Mouse (Mus musculus): ENCODE measurements around the gene Slc1a7.

Gene Slc1a7

DNA sequence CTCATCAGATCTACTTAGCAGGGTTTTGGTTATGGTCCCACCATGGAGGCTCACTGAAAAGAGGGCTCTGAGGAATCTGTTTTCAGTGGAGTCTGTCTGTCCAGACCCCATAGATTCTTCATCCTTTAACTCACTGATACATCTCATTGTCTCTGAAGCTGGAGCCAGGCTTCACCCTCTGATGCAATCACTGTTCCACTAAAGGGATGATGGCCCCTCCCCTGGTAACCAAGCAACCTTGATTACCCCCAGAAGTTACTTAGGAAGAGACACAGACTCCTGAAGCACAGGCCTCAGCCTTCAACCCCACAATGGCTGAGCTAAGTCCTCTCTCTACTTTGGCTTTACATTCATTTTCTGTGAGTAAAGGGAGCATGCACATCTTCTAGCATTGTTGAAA lies 1.6 kb downstream of the Slc1a7 start:
- DNase-seq (ENCODE audit: low spot score in 2 of 2) = no peak

DNA sequence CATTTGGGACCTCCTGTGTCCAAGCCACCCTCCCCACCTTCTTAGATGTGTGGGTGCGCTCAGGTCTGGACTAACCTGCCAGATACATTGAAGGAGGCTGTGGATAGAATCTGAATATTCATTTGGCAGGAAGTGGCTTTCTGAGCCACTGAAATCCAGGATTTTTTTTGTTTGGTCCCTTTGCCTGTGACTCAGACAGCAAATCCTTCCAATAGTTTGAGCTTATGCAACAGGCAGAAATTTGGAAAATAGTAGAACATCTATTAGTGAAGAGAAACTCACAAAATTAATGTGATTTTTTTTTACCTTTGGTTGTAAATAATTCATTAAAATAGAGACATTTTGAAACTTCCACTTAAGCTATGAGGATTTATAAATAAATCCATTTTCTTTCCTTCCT lies 3.0 kb downstream of the Slc1a7 start:
- no peak for DNase-seq (ENCODE audit: low spot score in 2 of 2)

DNA sequence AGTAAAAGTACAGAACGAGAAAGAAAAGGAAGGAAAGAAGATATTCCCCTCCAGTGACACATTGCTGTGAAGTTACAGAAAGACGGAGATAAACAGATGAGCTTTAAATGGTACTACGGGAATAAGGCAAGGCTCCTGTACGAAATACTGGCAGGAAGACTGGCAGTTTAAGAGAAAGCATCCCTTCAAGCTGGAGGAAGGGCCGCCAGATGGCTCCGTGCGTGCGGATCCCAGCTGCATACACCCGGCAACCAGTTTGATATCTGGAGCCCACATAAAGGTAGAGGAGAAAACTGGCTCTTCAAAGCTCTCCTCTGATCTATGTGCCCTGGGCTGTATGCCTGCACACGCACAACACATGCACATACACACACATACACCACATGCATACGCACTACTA lies 6.4 kb downstream of the Slc1a7 start:
- peak in 1 of 2 experiments; percentile 24 for DNase-seq (ENCODE audit: low spot score in 2 of 2)

DNA sequence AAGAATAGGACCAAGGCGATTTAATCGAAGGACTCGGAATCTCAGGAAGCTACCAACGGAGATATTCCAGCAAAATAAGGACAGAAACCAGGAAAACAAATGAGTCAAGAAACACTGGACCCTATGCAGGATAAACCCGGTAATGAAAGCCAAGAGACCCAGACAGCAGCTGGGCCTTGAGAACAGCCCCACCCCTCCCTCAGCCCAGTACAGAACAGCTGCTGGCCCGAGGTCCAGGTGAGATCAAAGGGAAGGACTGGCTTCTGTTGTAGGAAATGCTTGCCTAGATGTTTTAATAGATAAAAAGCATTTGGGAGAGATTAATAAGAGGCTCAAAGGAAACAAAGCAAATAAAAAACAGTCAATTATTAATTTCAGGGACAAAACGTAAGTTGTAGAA lies 6.9 kb downstream of the Slc1a7 start:
- DNase-seq (ENCODE audit: low spot score in 2 of 2) = no peak

DNA sequence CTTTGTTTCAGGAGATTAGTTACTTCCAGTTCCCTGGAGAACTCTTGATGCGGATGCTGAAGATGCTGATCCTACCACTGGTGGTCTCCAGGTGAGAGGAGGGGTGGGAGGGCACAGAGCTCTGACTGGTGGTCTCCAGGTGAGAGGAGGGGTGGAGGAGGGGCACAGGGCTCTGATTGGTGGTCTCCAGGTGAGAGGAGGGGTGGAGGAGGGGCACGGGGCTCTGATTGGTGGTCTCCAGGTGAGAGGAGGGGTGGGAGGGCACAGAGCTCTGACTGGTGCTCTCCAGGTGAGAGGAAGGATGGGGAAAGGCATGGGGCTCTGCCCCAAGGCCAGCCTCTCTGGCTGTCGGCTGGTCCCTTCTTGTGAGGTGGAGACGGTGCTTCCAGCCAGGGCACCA lies 9.5 kb downstream of the Slc1a7 start:
- no peak for DNase-seq (ENCODE audit: low spot score in 2 of 2)

DNA sequence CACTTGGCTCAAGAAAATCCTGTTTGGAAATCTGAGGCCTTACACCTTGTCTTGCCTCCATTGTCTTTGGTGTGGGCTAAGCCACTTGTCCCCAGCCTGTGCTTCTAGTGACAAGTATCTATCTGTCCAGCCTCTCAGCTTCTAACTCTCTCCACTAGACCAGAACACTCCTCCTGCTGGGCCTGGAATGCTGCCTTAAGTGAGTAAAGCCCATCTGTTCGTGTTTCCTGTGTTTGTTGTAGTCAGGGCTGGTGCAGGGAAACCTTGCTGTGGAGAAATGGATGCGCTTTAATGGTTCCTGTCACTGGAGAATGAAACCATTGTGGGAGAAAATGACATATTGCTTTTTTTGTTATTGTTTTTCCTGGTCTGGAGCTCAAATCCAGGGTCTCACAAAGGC lies 11.4 kb downstream of the Slc1a7 start:
- peak; percentile 42 to 46 for DNase-seq (ENCODE audit: low spot score in 2 of 2)

DNA sequence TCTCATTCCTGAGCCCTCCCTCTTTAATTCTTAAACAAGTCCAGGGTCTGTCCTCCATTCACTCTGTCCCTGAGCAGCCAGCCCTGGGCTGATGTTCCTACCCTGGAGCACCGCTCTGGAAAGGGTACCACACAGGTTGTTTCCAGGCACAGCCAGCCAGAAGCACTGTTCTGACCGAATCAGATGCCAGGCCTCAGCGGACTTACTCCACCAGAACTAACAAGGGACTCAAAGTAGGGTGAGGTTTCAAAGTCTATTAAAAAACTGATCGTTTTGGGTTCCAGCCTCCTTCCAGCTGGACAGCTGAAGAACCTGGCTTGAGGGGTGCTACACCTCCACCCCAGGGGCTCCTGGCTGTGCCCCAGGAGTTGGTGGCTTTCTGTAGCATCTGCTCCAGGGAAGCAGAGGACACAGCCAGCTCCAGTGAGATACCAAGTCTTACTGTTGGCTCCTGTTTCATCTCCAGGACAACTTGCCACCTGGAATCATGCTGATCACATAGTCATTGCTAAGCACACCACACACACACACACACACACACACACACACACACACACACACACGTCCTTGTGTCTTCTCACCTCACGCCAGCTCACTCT lies 12.0 kb downstream of the Slc1a7 start:
- no peak for DNase-seq (ENCODE audit: low spot score in 2 of 2)

DNA sequence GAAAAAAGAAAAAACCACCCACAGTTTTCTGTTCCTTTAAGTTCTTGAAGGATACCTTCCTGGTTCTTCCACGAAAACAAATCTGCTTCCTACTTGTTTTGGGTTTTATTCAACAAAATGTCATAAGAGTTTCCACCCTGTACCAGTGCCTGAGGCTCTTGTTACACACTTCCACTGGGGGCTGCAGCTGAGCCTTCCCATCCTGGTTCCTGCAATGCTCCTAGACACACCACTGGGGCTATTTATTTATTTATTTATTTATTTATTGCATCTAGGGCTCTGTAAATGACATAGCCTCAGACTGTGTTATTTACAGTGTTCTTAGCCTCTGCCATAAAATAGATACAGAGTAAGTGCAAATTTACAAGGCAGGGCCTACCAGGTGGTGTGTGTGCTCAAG lies 15.6 kb downstream of the Slc1a7 start:
- DNase-seq (ENCODE audit: low spot score in 2 of 2) = no peak

DNA sequence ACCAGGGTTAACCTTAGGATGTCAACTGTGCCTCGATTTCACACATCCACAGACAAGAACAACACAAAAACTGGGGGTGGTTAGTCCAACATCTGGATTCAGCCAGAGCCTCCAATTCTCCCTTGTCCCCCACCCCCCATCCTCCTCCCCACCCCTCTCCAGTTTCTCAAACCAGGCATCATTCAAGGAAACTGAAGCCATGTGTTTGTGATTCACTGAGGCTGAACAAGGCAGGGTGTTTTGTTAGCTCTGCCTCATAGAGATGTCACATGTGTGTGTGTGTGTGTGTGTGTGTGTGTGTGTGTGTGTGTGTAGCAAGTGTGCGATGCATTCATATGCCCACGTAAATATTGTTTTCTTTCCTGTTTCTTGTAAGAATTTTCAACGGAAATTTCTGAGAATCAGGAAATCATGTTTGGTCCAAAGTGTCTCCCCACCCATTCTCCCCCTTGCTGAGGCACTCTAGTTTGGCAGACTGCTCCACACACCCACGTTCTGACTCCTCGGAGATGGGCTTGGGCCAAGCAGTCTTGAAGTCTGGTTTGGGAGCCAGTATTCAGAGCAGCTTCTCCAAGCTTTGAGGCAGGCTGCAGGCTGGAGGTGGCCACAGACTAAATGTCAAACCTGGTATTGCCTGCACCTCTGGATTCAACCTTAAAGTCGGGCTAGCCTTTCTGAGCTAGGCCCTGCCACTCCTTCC lies 16.3 kb downstream of the Slc1a7 start:
- DNase-seq (ENCODE audit: low spot score in 2 of 2) = peak; percentile 82 to 87

DNA sequence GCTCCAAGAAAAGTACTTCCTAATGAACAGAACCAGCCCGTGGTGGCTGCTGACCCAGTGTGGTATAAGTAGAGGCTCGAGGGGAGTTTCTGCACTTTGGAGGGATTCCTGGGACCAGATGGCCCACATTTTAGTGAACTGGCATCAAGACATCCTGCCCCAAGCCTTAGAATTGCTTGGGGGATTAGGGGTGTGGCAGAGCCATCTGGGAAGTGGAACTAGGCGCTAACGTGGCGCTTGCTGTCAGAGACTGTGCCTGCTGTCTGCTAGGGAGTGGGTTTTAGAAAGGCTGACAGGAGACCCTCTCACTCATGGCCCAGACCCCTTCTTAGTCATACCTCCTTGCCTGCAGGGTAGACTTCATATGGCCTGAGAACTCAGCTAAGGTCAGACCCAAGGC lies 17.7 kb downstream of the Slc1a7 start:
- DNase-seq (ENCODE audit: low spot score in 2 of 2) = no peak

DNA sequence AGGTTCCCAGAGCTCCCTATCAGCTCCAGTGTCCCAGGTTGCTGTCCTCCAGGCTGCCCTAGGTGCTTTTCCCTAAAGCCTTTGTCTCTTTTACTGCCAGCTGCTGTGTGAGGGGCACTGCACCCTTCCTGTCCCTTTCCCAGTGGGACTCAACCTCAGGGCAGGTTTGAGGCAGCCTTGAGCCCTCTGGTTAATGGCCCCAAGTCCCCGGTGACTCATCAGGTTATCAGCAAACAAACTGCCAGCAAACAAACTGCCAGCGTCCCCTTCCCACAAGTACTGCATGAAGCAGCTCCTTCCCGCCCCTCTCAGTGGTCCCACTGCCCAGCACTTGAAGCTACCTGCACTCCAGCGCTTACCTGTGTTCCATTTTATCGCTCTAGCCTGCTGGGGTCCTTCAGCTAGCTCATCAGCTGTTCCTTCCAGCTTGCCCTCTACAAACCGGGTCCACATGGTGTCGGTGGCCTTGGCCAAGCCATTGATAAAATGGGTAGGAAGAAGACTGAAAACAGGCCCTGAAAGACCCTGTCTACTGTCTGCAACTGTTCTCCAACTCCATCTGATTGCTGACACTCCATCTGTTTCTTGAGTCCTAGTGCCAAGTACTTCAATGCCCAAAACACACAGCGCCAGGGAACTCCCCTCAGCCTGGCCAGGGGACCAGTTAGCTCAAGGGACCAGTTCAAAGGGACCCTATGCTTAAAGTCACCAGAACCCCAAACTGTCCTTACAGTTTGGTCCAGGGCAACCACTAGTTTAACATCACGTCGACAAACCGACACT lies 18.4 kb downstream of the Slc1a7 start:
- no peak for DNase-seq (ENCODE audit: low spot score in 2 of 2)

DNA sequence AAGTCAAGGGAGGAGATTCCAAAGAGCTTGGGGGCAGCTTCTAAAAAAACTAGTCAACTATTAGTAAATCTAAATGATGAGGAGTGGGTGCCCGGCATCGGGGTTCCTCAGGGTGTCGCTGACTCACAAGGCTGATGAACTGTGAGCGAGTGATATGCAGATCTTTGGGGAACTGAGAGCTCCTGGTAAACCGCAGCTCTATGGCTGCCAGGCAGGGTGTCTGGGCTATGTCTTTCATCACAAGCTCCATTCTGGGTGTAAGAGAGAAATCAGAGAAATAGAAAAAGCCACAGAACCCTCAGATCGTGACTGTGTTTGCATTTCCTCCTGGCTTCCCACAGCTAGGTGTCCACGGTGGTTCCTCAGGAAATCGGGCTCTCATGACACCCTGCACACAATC lies 20.8 kb downstream of the Slc1a7 start:
- no peak for DNase-seq (ENCODE audit: low spot score in 2 of 2)

DNA sequence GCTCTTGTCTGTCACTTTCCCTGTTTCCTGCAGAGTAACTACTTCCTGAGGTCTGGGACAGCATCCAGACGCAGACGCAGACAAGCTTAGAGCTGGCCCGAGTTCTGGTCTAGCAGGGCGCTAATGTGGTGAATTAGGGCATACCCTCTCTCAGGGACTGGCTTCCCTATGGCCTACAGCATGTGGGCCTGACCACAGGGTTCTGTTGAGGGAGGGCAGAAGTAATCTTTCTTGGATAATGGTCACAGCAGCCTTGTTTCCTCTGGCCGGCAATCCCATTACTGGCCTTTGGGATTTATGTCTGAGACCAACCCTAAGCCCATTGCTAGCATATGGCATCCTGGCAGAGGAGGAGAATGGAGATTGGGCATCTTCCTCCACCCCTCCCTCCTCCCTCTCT lies 22.7 kb downstream of the Slc1a7 start:
- DNase-seq (ENCODE audit: low spot score in 2 of 2) = no peak

DNA sequence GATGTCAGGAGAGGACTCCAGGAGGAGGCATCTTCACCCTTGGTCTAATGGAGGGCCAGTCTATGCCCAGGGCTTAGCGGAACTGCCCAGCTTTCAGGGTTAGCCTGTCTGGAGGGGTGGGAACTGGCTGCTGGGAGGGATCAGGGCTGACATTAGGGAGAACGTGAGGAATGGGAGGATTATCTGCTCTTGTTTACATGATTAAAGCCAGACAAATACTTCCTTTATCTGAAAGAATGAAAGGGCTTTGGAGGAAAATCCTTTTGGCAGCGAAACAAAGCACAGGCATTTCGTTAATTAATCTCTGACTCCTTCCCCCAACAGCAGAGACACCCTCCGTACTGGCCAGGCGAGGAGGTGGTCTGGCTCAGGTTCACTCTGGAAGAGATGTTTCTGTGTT lies 23.7 kb downstream of the Slc1a7 start:
- no peak for DNase-seq (ENCODE audit: low spot score in 2 of 2)

DNA sequence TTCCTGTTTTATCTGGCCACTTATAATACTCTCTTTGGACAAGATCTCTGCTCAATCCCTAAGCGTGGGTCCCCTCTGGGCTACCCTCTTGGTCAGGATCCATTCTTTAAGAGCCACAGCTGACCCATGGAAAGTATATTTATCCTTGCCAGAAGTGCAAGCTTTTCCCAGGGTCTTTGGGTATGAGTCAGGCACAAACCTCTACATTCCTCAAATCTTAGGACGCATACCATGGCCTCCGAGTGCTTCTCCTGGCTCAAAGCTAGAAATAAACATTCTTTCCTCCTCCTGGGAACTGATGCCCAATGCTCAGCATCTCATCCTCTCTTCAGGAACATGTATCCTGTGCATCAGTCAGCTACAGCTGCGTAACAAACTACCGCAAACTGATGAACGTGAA lies 26.9 kb downstream of the Slc1a7 start:
- no peak for DNase-seq (ENCODE audit: low spot score in 2 of 2)

DNA sequence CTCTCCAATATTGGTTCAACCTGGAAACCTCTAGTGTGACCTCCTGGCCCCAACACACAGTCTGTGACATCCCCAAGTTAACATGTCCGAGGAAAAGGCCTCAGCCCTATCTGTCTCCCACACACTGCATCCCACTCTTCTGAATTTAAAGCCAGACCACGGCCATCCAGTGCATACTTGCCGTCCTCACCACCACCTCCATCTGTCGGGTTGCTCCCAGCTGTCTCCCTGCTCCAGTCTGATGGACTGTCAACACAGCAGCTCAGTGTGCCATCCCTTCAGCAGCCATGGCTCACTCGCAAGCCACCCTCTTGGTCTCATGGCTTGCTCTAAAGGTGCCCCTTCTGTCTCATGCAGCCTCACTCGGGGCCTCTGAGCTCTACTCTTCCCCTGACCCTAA lies 27.6 kb downstream of the Slc1a7 start:
- no peak for DNase-seq (ENCODE audit: low spot score in 2 of 2)

DNA sequence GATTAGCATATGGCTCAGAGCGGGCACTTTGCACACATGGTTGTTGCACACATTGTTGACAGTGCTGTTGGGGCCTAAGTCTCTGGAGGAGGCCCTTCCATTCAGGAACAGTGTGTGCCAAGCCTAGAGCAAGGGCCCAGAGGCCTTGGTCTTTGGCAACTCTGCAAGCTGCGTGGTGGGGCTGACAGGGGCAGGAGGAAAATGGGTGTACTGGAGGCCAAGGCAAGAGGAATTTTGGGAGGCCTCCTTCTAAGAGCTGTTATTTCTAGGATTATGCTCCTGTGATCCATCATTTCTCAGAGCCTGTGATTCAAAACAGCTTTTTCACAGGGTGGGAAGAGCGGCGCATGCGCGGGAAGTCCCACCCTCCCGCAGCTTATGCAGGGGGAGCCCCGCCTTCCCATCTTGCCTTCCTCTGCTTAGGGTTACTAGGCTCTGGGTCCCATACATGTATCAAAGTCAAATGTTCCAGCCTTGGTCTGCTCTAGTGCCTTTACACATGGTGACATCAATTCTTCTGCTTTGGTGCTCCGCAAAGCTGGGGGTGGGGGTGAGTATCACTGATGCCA lies 28.4 kb downstream of the Slc1a7 start:
- no peak for DNase-seq (ENCODE audit: low spot score in 2 of 2)

DNA sequence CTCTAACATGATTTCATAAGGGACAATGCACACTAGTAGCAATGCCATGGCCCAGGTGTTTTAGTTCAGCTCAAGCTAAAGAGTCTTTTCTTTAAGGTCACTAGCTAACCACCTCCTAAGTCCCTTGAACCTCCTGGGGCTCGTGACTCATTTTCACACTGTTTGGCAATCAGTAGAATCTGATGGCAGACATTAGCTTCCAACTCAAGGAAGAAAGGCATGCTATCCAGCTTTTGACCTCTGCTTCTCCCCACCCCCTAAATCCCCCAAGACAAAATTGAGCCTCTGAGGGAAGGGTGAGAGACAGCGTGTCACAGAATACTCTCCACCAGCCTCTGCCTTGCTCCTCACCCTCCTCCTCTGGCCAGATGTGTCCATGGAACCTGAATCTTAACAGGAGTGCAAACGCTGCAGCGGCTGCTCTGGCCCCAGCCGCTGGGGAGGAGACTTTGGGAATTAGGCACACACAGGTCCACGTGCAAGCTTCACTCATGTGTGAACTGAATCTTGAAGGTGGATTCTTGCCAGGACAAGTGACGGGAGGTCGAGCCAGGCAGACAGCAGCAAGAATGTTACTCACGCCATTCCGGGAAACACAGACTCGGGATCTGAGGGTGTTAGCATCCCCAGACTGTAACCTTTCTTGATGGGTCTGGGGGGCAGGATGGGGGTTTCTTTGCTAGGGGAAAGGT lies 30.7 kb downstream of the Slc1a7 start:
- DNase-seq (ENCODE audit: low spot score in 2 of 2) = no peak

DNA sequence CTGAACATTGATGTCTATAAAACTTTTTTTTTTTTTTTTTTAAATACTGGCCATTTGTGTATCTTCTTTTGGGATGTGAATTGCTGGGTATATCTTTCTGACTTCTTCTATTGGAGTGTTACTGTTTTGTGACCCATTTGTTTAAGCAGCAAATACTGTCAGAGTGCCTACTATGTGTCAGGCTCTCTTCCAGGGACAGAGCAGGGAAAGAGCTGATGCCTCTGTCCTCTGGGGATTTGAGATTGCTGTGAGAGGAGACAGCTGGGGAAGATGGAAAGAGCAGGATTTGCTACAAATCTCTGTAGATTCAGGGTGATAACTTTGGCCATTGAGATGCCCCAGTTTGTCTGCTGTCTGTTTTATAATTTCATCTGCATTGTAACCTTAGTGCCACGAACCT lies 31.2 kb downstream of the Slc1a7 start:
- no peak for DNase-seq (ENCODE audit: low spot score in 2 of 2)

DNA sequence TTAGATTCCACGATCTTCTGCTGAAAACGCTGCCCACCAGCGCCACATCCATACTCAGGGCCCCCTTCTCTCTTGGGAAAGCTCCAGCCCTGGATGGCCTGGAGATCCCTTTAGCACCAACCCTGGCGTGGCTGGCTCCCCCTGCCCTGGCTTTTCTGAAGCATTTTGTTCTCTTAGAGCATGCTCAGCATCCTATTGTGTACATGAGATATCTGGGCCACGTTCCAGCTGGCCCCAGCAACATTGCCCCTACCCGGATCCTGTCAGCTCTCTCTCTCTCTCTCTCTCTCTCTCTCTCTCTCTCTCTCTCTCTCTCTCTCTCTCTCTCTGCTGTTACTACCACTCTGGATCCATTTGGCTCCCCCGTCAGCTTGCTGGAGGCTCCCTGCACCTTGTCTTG lies 37.2 kb downstream of the Slc1a7 start:
- no peak for DNase-seq (ENCODE audit: low spot score in 2 of 2)

DNA sequence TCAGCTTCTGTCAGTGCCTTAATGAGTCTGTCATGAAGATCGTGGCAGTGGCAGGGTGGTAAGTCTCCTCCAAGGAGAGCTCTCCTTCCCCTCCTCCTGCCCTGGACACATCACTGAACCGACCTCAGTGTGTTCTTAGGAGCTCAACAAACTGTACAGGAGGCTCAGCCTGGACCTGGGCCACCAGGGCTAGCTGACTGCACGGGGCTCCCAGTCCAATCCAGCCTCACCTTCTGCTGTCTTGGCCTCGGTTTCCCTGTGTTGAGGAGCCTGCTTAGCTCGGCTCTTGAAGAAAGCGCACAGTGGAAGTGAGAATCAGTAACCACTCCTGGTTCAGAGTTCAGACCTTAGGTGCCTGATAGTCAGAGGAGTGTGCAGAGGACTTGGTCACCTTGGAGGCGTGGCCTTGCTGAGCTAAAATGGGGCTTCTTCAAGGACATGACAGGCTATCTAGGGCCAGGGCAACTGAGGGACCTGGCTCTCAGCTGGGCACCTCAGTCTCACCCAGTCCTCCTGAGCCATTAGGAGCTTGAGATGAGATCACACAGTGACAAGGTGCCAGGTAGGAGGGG lies 39.5 kb downstream of the Slc1a7 start:
- DNase-seq (ENCODE audit: low spot score in 2 of 2) = no peak

DNA sequence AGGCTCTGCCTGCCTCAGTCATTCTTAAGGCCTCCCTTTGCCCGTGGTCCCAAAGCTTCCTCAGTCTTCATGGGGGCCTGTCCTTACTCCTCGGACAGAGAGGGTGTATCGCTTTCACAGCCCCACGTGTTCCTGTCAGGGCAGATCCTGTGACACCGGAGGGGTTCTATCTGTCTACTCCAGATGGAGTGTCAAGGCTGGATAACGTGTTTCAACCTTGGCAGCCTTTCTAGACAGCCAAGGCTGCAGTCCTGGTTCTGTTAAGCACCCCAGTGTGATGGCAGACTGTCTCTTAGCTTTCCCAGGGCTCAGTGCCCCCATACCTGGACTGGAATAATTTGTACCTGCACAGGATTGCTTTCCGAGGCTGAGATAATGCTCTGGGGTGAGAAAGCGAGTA lies 40.4 kb downstream of the Slc1a7 start:
- DNase-seq (ENCODE audit: low spot score in 2 of 2) = no peak
